Comparison of ENCODE assay signal across 26 mouse cellular contexts in genomic region chr9:77620077-77620476, GRCm38 (mm10). TPM values are rescaled to one million over a fixed set of nuclear protein-coding genes. Genes with fewer than 3 reads are reported as not detected.
DNase-seq lines count a peak whose midpoint lies in the region; ATAC-seq and TF ChIP-seq lines count a peak whose summit lies in the region.
"Had no signal": no experiment of that assay in that cellular context is flagged by ENCODE, and none has a peak within 500 bp of the region (broad histone marks: within the 10 kb centered on the region; RNA-seq: fewer than 3 reads in every experiment).

No protein-coding gene starts in this region.

- no peak overlapping the region for H3K9ac ChIP-seq in forebrain, embryonic 13.5 days
- no peak overlapping the region for H3K9ac ChIP-seq in forebrain, embryonic 15.5 days (replicated peaks)
- H3K9ac ChIP-seq in forebrain, postnatal 0 days: no peak overlapping the region
- no peak overlapping the region for H3K9ac ChIP-seq in forebrain, embryonic 12.5 days
- H3K9ac ChIP-seq in hindbrain, embryonic 15.5 days: no peak overlapping the region
- no peak overlapping the region for H3K9ac ChIP-seq in hindbrain, embryonic 11.5 days (ENCODE audit: low read depth, low read length)
- H3K9ac ChIP-seq in neural tube, embryonic 12.5 days: no peak overlapping the region
- no peak overlapping the region for H3K9ac ChIP-seq in neural tube, embryonic 15.5 days (replicated peaks)
- H3K9ac ChIP-seq: embryonic facial prominence, embryonic 13.5 days; heart, embryonic 13.5 days had no signal

- H3K4me2 ChIP-seq in forebrain, embryonic 13.5 days: no peak overlapping the region
- no peak overlapping the region for H3K4me2 ChIP-seq in forebrain, embryonic 15.5 days (replicated peaks)
- H3K4me2 ChIP-seq in forebrain, postnatal 0 days (ENCODE audit: low read depth): no peak overlapping the region
- H3K4me2 ChIP-seq in forebrain, embryonic 12.5 days: no peak overlapping the region
- H3K4me2 ChIP-seq in hindbrain, embryonic 15.5 days: no peak overlapping the region
- H3K4me2 ChIP-seq in hindbrain, embryonic 11.5 days (replicated peaks; ENCODE audit: low read depth, low read length): no peak overlapping the region
- H3K4me2 ChIP-seq in neural tube, embryonic 12.5 days (replicated peaks): no peak overlapping the region
- H3K4me2 ChIP-seq in neural tube, embryonic 15.5 days: no peak overlapping the region
- H3K4me2 ChIP-seq: embryonic facial prominence, embryonic 13.5 days; heart, embryonic 13.5 days had no signal

- TF ChIP-seq CTCF in forebrain, postnatal 0 days (IDR thresholded peaks at IDR 0.05; ENCODE audit: low read depth): no peak

- no peak for DNase-seq in forebrain, postnatal 0 days
- no peak for DNase-seq in hindbrain, embryonic 11.5 days (ENCODE audit: low spot score)
- DNase-seq: adrenal gland, adult 8-10 months; adrenal gland, postnatal 25 days; cerebellum, adult 11-12 months; cerebellum, adult 8-10 months; cerebellum, postnatal 36 days; embryo, embryonic 11 days; gastrocnemius, postnatal 36 days had no signal

- H3K27ac ChIP-seq in forebrain, embryonic 13.5 days: no peak overlapping the region
- H3K27ac ChIP-seq in forebrain, embryonic 15.5 days (replicated peaks): no peak overlapping the region
- no peak overlapping the region for H3K27ac ChIP-seq in forebrain, postnatal 0 days (ENCODE audit: low read depth, low read length)
- H3K27ac ChIP-seq in forebrain, embryonic 12.5 days: no peak overlapping the region
- no peak overlapping the region for H3K27ac ChIP-seq in hindbrain, embryonic 15.5 days (replicated peaks)
- no peak overlapping the region for H3K27ac ChIP-seq in hindbrain, embryonic 11.5 days (ENCODE audit: low read depth, low read length)
- no peak overlapping the region for H3K27ac ChIP-seq in neural tube, embryonic 12.5 days
- H3K27ac ChIP-seq in neural tube, embryonic 15.5 days (replicated peaks): no peak overlapping the region
- H3K27ac ChIP-seq: embryonic facial prominence, embryonic 10.5 days; embryonic facial prominence, embryonic 13.5 days; heart, adult 2 months; heart, embryonic 10.5 days; heart, embryonic 13.5 days; hindbrain, postnatal 0 days had no signal

- peaks cover 6% of the 10 kb centered on the region; the same call in 1 of the 2 replicates for H3K4me1 ChIP-seq in forebrain, embryonic 13.5 days
- H3K4me1 ChIP-seq in forebrain, embryonic 15.5 days: peaks cover 3% of the 10 kb centered on the region; the same call in 1 of the 2 replicates
- no peaks in the 10 kb centered on the region for H3K4me1 ChIP-seq in forebrain, postnatal 0 days (ENCODE audit: insufficient read depth)
- 0 out of 2 replicates have a peak, but pooled peaks cover 4% of the 10 kb centered on the region for H3K4me1 ChIP-seq in forebrain, embryonic 12.5 days
- H3K4me1 ChIP-seq in hindbrain, embryonic 15.5 days (replicated peaks): no peaks in the 10 kb centered on the region
- H3K4me1 ChIP-seq in hindbrain, embryonic 11.5 days (replicated peaks; ENCODE audit: control insufficient read depth, insufficient read depth, low read length): no peaks in the 10 kb centered on the region
- H3K4me1 ChIP-seq in neural tube, embryonic 12.5 days: no peaks in the 10 kb centered on the region
- no peaks in the 10 kb centered on the region for H3K4me1 ChIP-seq in neural tube, embryonic 15.5 days
- H3K4me1 ChIP-seq: embryonic facial prominence, embryonic 10.5 days; embryonic facial prominence, embryonic 13.5 days had no signal

- H3K9me3 ChIP-seq in forebrain, embryonic 13.5 days (replicated peaks): no peaks in the 10 kb centered on the region
- no peaks in the 10 kb centered on the region for H3K9me3 ChIP-seq in forebrain, embryonic 15.5 days
- no peaks in the 10 kb centered on the region for H3K9me3 ChIP-seq in forebrain, postnatal 0 days (ENCODE audit: low read length)
- H3K9me3 ChIP-seq in forebrain, embryonic 12.5 days: no peaks in the 10 kb centered on the region
- no peaks in the 10 kb centered on the region for H3K9me3 ChIP-seq in hindbrain, embryonic 15.5 days
- no peaks in the 10 kb centered on the region for H3K9me3 ChIP-seq in hindbrain, embryonic 11.5 days (ENCODE audit: control insufficient read depth, low read length)
- peaks cover 1% of the 10 kb centered on the region; the same call in 1 of the 2 replicates for H3K9me3 ChIP-seq in neural tube, embryonic 12.5 days
- no peaks in the 10 kb centered on the region for H3K9me3 ChIP-seq in neural tube, embryonic 15.5 days (replicated peaks)
- H3K9me3 ChIP-seq: embryonic facial prominence, embryonic 10.5 days; embryonic facial prominence, embryonic 13.5 days; heart, embryonic 10.5 days had no signal

- H3K27me3 ChIP-seq in forebrain, embryonic 13.5 days: no peaks in the 10 kb centered on the region
- H3K27me3 ChIP-seq in forebrain, embryonic 15.5 days: no peaks in the 10 kb centered on the region
- H3K27me3 ChIP-seq in forebrain, postnatal 0 days (ENCODE audit: insufficient read depth, low read length): no peaks in the 10 kb centered on the region
- no peaks in the 10 kb centered on the region for H3K27me3 ChIP-seq in forebrain, embryonic 12.5 days
- H3K27me3 ChIP-seq in hindbrain, embryonic 15.5 days: no peaks in the 10 kb centered on the region
- H3K27me3 ChIP-seq in hindbrain, embryonic 11.5 days (ENCODE audit: control insufficient read depth, insufficient read depth, low read length): no peaks in the 10 kb centered on the region
- no peaks in the 10 kb centered on the region for H3K27me3 ChIP-seq in neural tube, embryonic 12.5 days (replicated peaks)
- H3K27me3 ChIP-seq in neural tube, embryonic 15.5 days (replicated peaks): no peaks in the 10 kb centered on the region
- H3K27me3 ChIP-seq: embryonic facial prominence, embryonic 13.5 days; heart, embryonic 13.5 days had no signal

- no peak overlapping the region for H3K4me3 ChIP-seq in forebrain, embryonic 13.5 days
- no peak overlapping the region for H3K4me3 ChIP-seq in forebrain, embryonic 15.5 days
- no peak overlapping the region for H3K4me3 ChIP-seq in forebrain, postnatal 0 days (ENCODE audit: low read depth, low read length)
- H3K4me3 ChIP-seq in forebrain, embryonic 12.5 days (replicated peaks): no peak overlapping the region
- no peak overlapping the region for H3K4me3 ChIP-seq in hindbrain, embryonic 15.5 days
- H3K4me3 ChIP-seq in hindbrain, embryonic 11.5 days (ENCODE audit: low read depth, low read length): no peak overlapping the region
- H3K4me3 ChIP-seq in neural tube, embryonic 12.5 days: no peak overlapping the region
- H3K4me3 ChIP-seq in neural tube, embryonic 15.5 days (replicated peaks): no peak overlapping the region
- H3K4me3 ChIP-seq: embryonic facial prominence, embryonic 10.5 days; embryonic facial prominence, embryonic 13.5 days; erythroblast, embryonic 14.5 days; heart, adult 2 months; heart, embryonic 10.5 days; heart, embryonic 13.5 days had no signal

- ATAC-seq in forebrain, embryonic 13.5 days: peak; percentile 45; the same call in 1 of the 2 replicates
- ATAC-seq in forebrain, embryonic 15.5 days (replicated peaks): no peak; the same call in 1 of the 2 replicates
- ATAC-seq in forebrain, postnatal 0 days: 0 out of 2 replicates have a peak, but pooled peaks have one; percentile 10
- no peak for ATAC-seq in forebrain, embryonic 12.5 days (ENCODE audit: low FRiP score)
- ATAC-seq in hindbrain, embryonic 15.5 days (ENCODE audit: low FRiP score, low read depth): 0 out of 2 replicates have a peak, but pooled peaks have one; percentile 34
- ATAC-seq in hindbrain, embryonic 11.5 days (ENCODE audit: low FRiP score): no peak
- ATAC-seq in neural tube, embryonic 12.5 days (ENCODE audit: low FRiP score, low read depth): peak; percentile 48; the same call in 1 of the 2 replicates
- ATAC-seq in neural tube, embryonic 15.5 days (ENCODE audit: low FRiP score): no peak
- ATAC-seq: activated CD4-positive, CD25-positive, alpha-beta regulatory T cell, adult 4 months; hindbrain, postnatal 0 days; inflammation-experienced regulatory T-cells, adult 6 months; intestine, embryonic 16.5 days had no signal

- 88% methylated on average over 6 of the region's 6 CpGs for WGBS in forebrain, embryonic 13.5 days
- 79% methylated on average over 6 of the region's 6 CpGs for WGBS in forebrain, embryonic 15.5 days
- WGBS in forebrain, postnatal 0 days: 78% methylated on average over 6 of the region's 6 CpGs
- 90% methylated on average over 6 of the region's 6 CpGs for WGBS in forebrain, embryonic 12.5 days
- 82% methylated on average over 6 of the region's 6 CpGs for WGBS in hindbrain, embryonic 15.5 days
- WGBS in hindbrain, embryonic 11.5 days: 89% methylated on average over 6 of the region's 6 CpGs
- 86% methylated on average over 6 of the region's 6 CpGs for WGBS in neural tube, embryonic 12.5 days
- WGBS in neural tube, embryonic 15.5 days: 78% methylated on average over 6 of the region's 6 CpGs

- no peaks in the 10 kb centered on the region for H3K36me3 ChIP-seq in forebrain, embryonic 13.5 days (ENCODE audit: poor library complexity, severe bottlenecking)
- no peaks in the 10 kb centered on the region for H3K36me3 ChIP-seq in forebrain, embryonic 15.5 days
- no peaks in the 10 kb centered on the region for H3K36me3 ChIP-seq in forebrain, postnatal 0 days (ENCODE audit: insufficient read depth)
- no peaks in the 10 kb centered on the region for H3K36me3 ChIP-seq in forebrain, embryonic 12.5 days (replicated peaks)
- H3K36me3 ChIP-seq in hindbrain, embryonic 15.5 days: no peaks in the 10 kb centered on the region
- no peaks in the 10 kb centered on the region for H3K36me3 ChIP-seq in hindbrain, embryonic 11.5 days (ENCODE audit: control insufficient read depth, insufficient read depth, low read length)
- no peaks in the 10 kb centered on the region for H3K36me3 ChIP-seq in neural tube, embryonic 12.5 days
- no peaks in the 10 kb centered on the region for H3K36me3 ChIP-seq in neural tube, embryonic 15.5 days
- H3K36me3 ChIP-seq: embryonic facial prominence, embryonic 10.5 days; embryonic facial prominence, embryonic 13.5 days; heart, embryonic 10.5 days; heart, embryonic 13.5 days had no signal

RNA-seq across cellular contexts. Expression of gene Klhl31, which starts 16.2 kb away (rescaled TPM):
- polyA plus RNA-seq in forebrain, embryonic 13.5 days (2015; fragmentation: Nextera tagmentation; extraction: Ambion mirVana): 0.03 and 0.06 TPM in 2 replicates
- polyA plus RNA-seq in forebrain, embryonic 15.5 days (2015; fragmentation: Nextera tagmentation; extraction: Ambion mirVana): 0.08 and 0.13 TPM in 2 replicates
- 0.05 and 0.08 TPM in 2 replicates for total RNA-seq in forebrain, postnatal 0 days (2014; rRNA removed)
- 0.06 and 0.08 TPM in 2 replicates for polyA plus RNA-seq in forebrain, postnatal 0 days (2015; fragmentation: Nextera tagmentation; extraction: Ambion mirVana)
- 0.19 and 0.24 TPM in 2 replicates for polyA plus RNA-seq in forebrain, embryonic 12.5 days (2016; fragmentation: Nextera tagmentation; extraction: Ambion mirVana)
- polyA plus RNA-seq in hindbrain, embryonic 15.5 days (2015; fragmentation: Nextera tagmentation; extraction: Ambion mirVana): 0.21 and 0.25 TPM in 2 replicates
- 1.1 and 1.6 TPM in 2 replicates for polyA plus RNA-seq in hindbrain, embryonic 11.5 days (2014; fragmentation: Nextera tagmentation; extraction: Ambion mirVana)
- 1.4 and 1.5 TPM in 2 replicates for polyA plus RNA-seq in neural tube, embryonic 12.5 days (2016; fragmentation: Nextera tagmentation; extraction: Ambion mirVana)
- polyA plus RNA-seq in neural tube, embryonic 15.5 days (2015; fragmentation: Nextera tagmentation; extraction: Ambion mirVana): 1.0 and 1.2 TPM in 2 replicates
- total RNA-seq: granulocyte monocyte progenitor cell, adult 5-6 weeks had no signal
- polyA plus RNA-seq: activated CD4-positive, CD25-positive, alpha-beta regulatory T cell, adult 4 months; erythroblast, embryonic 14.5 days had no signal

Comparison
In these comparisons a context has a peak if more than half of its experiments do, and no peak if none do; other contexts are left out.
1. ATAC-seq: peak in forebrain, embryonic 13.5 days (single experiment), forebrain, postnatal 0 days (single experiment), hindbrain, embryonic 15.5 days (single experiment) and neural tube, embryonic 12.5 days (single experiment); none in forebrain, embryonic 15.5 days (single experiment), forebrain, embryonic 12.5 days (single experiment), hindbrain, embryonic 11.5 days (single experiment) and neural tube, embryonic 15.5 days (single experiment).